Mouse (Mus musculus) intestine, embryonic 16.5 days (tissue): Measurements from ENCODE around the gene Gm9887. TPM values are rescaled to one million over a fixed set of nuclear protein-coding genes. Genes with fewer than 3 reads are reported as not detected.
"Not testable (repeated sequence)": the region's sequence is repeated elsewhere in the genome, so short reads cannot be mapped to it uniquely, and the experiment has no call there.

ENCODE experiments used
- ATAC-seq: fragments of 200-750 bp; cut with Nextera tagmentation; 2 replicates; pipeline ENCODE4 v1.8.0; 2017; ENCODE audit warnings: moderate TSS enrichment, moderate library complexity
- H3K27ac ChIP-seq: fragments of 300-500 bp; sonication (generic); 2 replicates; pipeline ENCODE4 v1.5.1; 2014; ENCODE audit warnings: mild to moderate bottlenecking, low read length
- H3K27me3 ChIP-seq: fragments of 300-500 bp; sonication (generic); replicated peaks from 2 replicates; pipeline ENCODE4 v1.6.1; 2014; ENCODE audit warnings: low read length, control low read depth, mixed read lengths; ENCODE audit not compliant: control insufficient read depth, insufficient read depth
- H3K36me3 ChIP-seq: fragments of 300-500 bp; sonication (generic); 2 replicates; pipeline ENCODE4 v1.6.1; 2014; ENCODE audit warnings: low read length, control low read depth; ENCODE audit not compliant: control insufficient read depth, insufficient read depth
- H3K4me1 ChIP-seq: fragments of 300-500 bp; sonication (generic); 2 replicates; pipeline ENCODE4 v1.6.1; 2014; ENCODE audit warnings: low read length, control low read depth, mixed read lengths; ENCODE audit not compliant: control insufficient read depth, insufficient read depth
- H3K4me2 ChIP-seq: fragments of 300-500 bp; sonication (generic); 2 replicates; pipeline ENCODE4 v1.6.1; 2014; ENCODE audit warnings: low read depth, low read length, control low read depth
- H3K4me3 ChIP-seq: fragments of 300-500 bp; sonication (generic); 2 replicates; pipeline ENCODE4 v1.5.1; 2014; ENCODE audit warnings: mild to moderate bottlenecking, low read length
- H3K9ac ChIP-seq: fragments of 300-500 bp; sonication (generic); 2 replicates; pipeline ENCODE4 v1.6.1; 2014; ENCODE audit warnings: low read depth, low read length
- H3K9me3 ChIP-seq: fragments of 300-500 bp; sonication (generic); 2 replicates; pipeline ENCODE4 v1.6.1; 2016; ENCODE audit warnings: low read length, control low read depth; ENCODE audit not compliant: control insufficient read depth
- WGBS: fragments of 180-500 bp; shearing (Covaris S2); extraction: QIAGEN DNeasy Blood & Tissue Kit; methylation state at CpG from one replicate; pipeline ENCODE4 v1.1.7; 2014; 5-methylcytosine and 5-hydroxymethylcytosine counted together
- polyA plus RNA-seq: library from polyadenylated mRNA; unstranded; fragments of >200 nt; fragmentation: Nextera tagmentation; extraction: Ambion mirVana; gene quantifications from 2 replicates; pipeline ENCODE4 v1.2.1, GENCODE M21; 2015

Gm9887 gene
- polyA plus RNA-seq, 1 experiment from 2014 or later, result 1.0 TPM

DNA sequence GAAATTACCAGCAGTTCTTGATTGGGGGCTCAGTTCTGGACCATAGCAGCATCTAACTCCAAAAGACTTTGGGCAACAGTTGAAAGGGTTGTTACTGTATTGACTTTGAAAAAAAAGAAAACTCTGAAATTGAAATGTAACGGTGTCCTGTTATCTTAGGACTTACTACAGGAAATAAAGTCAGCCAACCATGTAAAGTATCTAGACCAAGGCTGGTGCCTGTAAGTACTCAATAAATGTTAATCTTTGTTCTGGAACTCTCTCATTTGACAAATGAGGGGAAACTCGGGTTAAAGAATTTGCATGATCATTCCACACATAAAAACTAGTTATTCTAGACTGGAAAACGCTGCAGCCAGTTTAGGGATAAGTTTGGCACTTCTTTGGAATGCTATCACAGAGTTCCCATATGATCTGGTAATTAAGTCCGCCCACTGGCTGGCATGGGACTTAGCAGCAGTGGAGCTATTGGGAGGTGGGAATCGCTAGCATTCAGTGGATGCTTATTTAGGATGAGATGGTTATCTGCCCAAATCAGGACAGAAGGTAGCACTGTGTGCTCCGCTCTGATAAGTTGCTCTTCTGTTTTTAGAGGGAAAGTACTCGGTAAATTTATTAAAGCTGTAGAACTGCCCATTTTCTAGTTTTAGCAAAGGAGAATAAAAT is 17.1 kb upstream of the Gm9887 start:
- Histone ChIP-seq H3K9ac (no peak overlapping the region), H3K4me3 (no peak overlapping the region), H3K27ac (no peak overlapping the region), H3K27me3 (no peaks in the 10 kb centered on the region), H3K4me1 (no peaks in the 10 kb centered on the region), H3K36me3 (no peaks in the 10 kb centered on the region), H3K9me3 (no peaks in the 10 kb centered on the region), H3K4me2 (no peak overlapping the region)
- no peak for ATAC-seq
- WGBS, result 68% methylated on average over 7 of the region's 7 CpGs

DNA sequence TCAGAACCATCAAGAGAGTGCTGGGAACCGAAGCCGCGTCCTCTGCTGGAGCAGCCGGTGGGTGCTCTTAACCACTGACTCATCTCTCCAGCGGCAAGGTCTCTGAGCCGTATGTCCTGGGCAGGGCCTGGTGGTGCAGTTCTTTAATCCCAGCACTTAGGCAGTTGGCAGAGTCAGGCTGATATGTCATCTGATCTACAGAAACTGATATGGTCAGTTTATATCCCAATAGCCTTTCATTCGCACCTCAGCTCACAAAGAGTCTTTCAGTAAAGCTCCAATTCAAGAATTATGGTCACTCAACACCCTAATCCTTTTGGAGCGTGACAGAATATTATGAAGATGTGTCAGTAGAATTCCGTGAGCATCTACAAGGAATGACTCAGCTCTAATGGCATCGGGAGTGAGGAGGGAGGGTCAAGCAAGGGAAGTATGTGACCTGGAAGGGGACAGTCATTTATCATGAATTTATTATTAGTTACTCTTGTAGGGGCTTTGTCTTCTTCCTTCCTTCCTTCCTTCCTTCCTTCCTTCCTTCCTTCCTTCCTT is 16.1 kb upstream of the Gm9887 start:
- WGBS, result 93% methylated on average over 10 of the region's 10 CpGs
- ATAC-seq, result no peak
- Histone ChIP-seq H3K9me3 (no peaks in the 10 kb centered on the region), H3K4me1 (no peaks in the 10 kb centered on the region), H3K27ac (no peak overlapping the region), H3K9ac (no peak overlapping the region), H3K27me3 (no peaks in the 10 kb centered on the region), H3K36me3 (no peaks in the 10 kb centered on the region), H3K4me3 (no peak overlapping the region), H3K4me2 (no peak overlapping the region)

DNA sequence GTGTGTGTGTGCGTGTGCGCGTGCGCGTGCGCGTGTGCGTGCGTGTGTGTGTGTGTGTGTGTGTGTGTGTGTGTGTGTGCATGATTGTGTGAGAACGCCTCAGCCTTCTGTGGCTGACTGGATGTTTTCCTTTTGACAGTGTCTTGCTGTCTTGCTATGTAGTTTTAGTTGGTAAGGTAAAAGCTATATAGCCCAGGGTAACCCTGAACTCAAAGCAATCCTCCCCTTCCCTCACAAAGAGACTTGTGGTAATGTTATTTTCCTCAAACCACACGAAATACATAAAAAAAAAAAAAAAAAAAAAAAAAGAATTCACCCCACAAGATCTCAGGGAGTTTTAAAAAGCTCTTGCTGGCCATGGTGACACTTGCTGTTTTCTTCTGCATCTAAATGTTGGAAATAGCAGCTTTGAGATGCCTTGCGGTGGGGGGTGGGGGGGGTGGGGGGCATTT is 14.0 kb upstream of the Gm9887 start:
- ATAC-seq, H3K4me3 ChIP-seq, H3K36me3 ChIP-seq, H3K27me3 ChIP-seq, H3K9me3 ChIP-seq, H3K4me2 ChIP-seq, H3K4me1 ChIP-seq, H3K9ac ChIP-seq, H3K27ac ChIP-seq: not testable (repeated sequence)
- WGBS, result 79% methylated on average over 12 of the region's 12 CpGs

GRCm38 (mm10) chr12:69385542-69386280 is 13.5 kb upstream of the Gm9887 start:
- H3K4me2 ChIP-seq, result no peak overlapping the region
- H3K27me3 ChIP-seq, result no peaks in the 10 kb centered on the region
- H3K4me3 ChIP-seq, result no peak overlapping the region
- H3K36me3 ChIP-seq, result no peaks in the 10 kb centered on the region
- no peaks in the 10 kb centered on the region for H3K9me3 ChIP-seq
- WGBS, result 72% methylated on average over 6 of the region's 6 CpGs
- H3K9ac ChIP-seq, result no peak overlapping the region
- no peak for ATAC-seq
- no peak overlapping the region for H3K27ac ChIP-seq
- H3K4me1 ChIP-seq, result no peaks in the 10 kb centered on the region

DNA sequence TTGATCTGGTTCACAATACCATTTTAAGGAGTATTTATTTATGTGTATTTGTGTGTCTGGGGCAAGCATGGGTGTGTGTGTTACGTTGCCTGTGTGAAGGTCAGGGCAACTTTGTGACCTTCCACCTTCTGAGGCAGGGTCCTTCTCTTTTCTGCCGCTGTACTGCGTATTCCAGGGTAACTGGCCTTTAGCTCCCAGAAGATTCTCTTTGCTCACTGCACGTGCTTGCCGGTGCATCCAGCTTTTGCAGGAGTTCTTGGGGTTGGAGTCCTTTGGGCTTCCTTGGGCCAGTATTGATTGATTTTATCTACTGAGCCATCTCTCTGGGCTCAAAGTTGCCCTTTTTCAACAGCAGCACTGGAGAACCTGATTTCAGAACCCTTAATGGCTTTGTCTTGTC is 12.3 kb upstream of the Gm9887 start:
- Histone ChIP-seq H3K9ac (no peak overlapping the region), H3K4me3 (no peak overlapping the region), H3K27ac (no peak overlapping the region), H3K4me1 (no peaks in the 10 kb centered on the region), H3K36me3 (no peaks in the 10 kb centered on the region), H3K9me3 (no peaks in the 10 kb centered on the region), H3K4me2 (no peak overlapping the region), H3K27me3 (no peaks in the 10 kb centered on the region)
- 76% methylated on average over 5 of the region's 5 CpGs for WGBS
- ATAC-seq, result no peak

- H3K9ac ChIP-seq, result no peak overlapping the region
- no peak overlapping the region for H3K27ac ChIP-seq
- no peaks in the 10 kb centered on the region for H3K27me3 ChIP-seq
- 71% methylated on average over 1 of the region's 1 CpGs for WGBS
- H3K9me3 ChIP-seq, result no peaks in the 10 kb centered on the region
- no peak for ATAC-seq
- H3K4me3 ChIP-seq, result no peak overlapping the region
- H3K4me2 ChIP-seq, result no peak overlapping the region
- H3K36me3 ChIP-seq, result no peaks in the 10 kb centered on the region
- no peaks in the 10 kb centered on the region for H3K4me1 ChIP-seq
Measured at GRCm38 (mm10) chr12:69382880-69383279, 10.6 kb upstream of the Gm9887 start.

- 84% methylated on average over 11 of the region's 11 CpGs for WGBS
- no peak for ATAC-seq
- no peak overlapping the region for H3K4me3 ChIP-seq
- H3K27me3 ChIP-seq, result no peaks in the 10 kb centered on the region
- H3K4me1 ChIP-seq, result peaks cover 5% of the 10 kb centered on the region
- no peak overlapping the region for H3K4me2 ChIP-seq
- H3K36me3 ChIP-seq, result no peaks in the 10 kb centered on the region
- no peak overlapping the region for H3K9ac ChIP-seq
- H3K27ac ChIP-seq, result no peak overlapping the region
- no peaks in the 10 kb centered on the region for H3K9me3 ChIP-seq
Measured at GRCm38 (mm10) chr12:69378558-69379454, 6.5 kb upstream of the Gm9887 start.

DNA sequence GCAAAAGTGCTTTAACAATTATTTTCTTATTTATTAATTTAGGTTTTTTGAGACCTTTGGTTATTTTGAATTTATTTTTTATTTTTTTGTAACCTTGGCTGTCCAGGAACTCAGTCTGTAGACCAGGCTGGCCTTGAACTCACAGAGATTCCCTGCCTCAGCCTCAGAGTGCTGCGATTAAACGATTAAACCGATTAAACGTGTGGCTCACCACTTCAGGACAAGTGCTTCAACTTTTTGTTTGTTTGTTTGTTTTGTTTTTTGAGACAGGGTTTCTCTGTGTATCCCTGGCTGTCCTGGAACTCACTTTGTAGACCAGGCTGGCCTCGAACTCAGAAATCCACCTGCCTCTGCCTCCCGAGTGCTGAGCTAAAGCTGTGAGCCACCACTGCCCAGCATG is 5.4 kb upstream of the Gm9887 start:
- H3K27ac ChIP-seq, H3K27me3 ChIP-seq, H3K4me1 ChIP-seq, H3K4me2 ChIP-seq, H3K36me3 ChIP-seq, H3K9ac ChIP-seq, H3K4me3 ChIP-seq, H3K9me3 ChIP-seq, ATAC-seq: not testable (repeated sequence)
- 92% methylated on average over 6 of the region's 6 CpGs for WGBS

GRCm38 (mm10) chr12:69377188-69377587 is 4.9 kb upstream of the Gm9887 start:
- Histone ChIP-seq H3K4me2 (no peak overlapping the region), H3K4me1 (peaks cover 8% of the 10 kb centered on the region), H3K4me3 (no peak overlapping the region), H3K9me3 (no peaks in the 10 kb centered on the region), H3K27ac (no peak overlapping the region), H3K27me3 (no peaks in the 10 kb centered on the region), H3K9ac (no peak overlapping the region), H3K36me3 (no peaks in the 10 kb centered on the region)
- ATAC-seq, result no peak
- whole genome bisulfite sequencing, result 86% methylated on average over 1 of the region's 1 CpGs
